Comparison of ENCODE assay signal across 8 mouse cellular contexts in the genomic region with DNA sequence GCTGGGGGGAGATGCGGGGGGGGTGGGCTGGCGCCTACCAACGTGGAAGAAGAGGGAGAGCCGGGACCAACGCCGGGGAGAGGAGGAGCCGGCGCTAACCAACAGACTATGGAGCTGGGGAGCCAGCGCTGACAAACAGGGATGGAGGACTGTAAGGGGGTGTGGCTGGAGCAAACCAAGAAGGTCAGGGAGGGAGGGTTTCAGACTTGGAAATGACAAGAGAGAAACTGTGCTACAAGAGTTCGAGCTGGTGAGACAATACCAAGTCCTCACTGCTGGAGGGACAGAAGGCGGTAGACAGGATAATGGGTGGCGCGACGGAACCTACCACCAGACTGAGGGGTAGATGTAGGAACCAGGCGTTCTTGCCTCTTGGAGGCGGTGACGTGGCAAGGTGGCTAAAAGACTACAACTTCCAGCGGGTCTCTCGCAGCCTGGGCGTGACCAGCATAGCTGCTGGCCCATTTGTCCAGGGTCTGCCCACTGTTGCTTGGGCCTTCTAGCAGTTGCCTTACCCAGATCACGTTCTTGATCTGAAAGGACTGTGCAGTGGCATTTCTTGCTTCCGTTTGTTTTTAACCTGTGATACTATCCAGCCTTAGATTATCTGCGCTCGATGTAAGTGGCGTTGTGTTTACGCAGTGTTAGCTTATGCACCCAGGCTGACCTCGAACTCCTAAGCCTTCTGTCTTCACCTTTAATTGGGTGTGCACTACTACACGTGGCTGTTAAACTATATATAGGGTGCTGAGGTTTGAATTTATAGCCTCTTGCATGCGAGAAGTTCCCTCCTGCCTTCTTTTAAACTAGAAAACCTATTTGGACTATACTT. TPM values are rescaled to one million over a fixed set of nuclear protein-coding genes. Genes with fewer than 3 reads are reported as not detected.
DNase-seq lines count a peak whose midpoint lies in the region; ATAC-seq lines count a peak whose summit lies in the region.

A gene (minus strand): TSS at position 92 of the 832 bp plus-strand sequence.

- peak; percentile 95 for DNase-seq in adipocyte (ENCODE audit: low spot score)
- peak; percentile 95 for DNase-seq in embryo, embryonic 10 days (ENCODE audit: low spot score)
- peak; percentile 88 for DNase-seq in gastrocnemius, postnatal 10 days
- peak; percentile 79 for DNase-seq in induced T-regulatory cell, adult 2 months (ENCODE audit: low read depth)
- peak; percentile 97 to 98 for DNase-seq in left cerebral cortex, adult 9 months (ENCODE audit: low spot score in 2 of 2)
- DNase-seq in right cerebral cortex, postnatal 14 days: peak; percentile 93
- peak; percentile 86 to 91 for DNase-seq in urinary bladder, postnatal 36 days (ENCODE audit: low spot score in 2 of 2)

- peak; percentile 81 for ATAC-seq in megakaryocyte progenitor cell, adult 5-6 weeks (replicated peaks; ENCODE audit: poor library complexity)

RNA-seq across cellular contexts. Expression of the gene that starts here (rescaled TPM):
- 100 to 1,000 TPM; 210 to 216 TPM for total RNA-seq in gastrocnemius, postnatal 10 days (2021)
- total RNA-seq in megakaryocyte progenitor cell, adult 5-6 weeks (2015): 55.3 and 63.9 TPM in 2 replicates
- 25.5 and 41.5 TPM in 2 replicates for total RNA-seq in megakaryocyte progenitor cell, adult 5-6 weeks (2017)

Comparison
In these comparisons a context has a peak if more than half of its experiments do, and no peak if none do; other contexts are left out.
1. Peak in every context shown above with its lines: DNase-seq and ATAC-seq.